25 mouse cellular contexts compared by ENCODE assay signal in the genomic region with DNA sequence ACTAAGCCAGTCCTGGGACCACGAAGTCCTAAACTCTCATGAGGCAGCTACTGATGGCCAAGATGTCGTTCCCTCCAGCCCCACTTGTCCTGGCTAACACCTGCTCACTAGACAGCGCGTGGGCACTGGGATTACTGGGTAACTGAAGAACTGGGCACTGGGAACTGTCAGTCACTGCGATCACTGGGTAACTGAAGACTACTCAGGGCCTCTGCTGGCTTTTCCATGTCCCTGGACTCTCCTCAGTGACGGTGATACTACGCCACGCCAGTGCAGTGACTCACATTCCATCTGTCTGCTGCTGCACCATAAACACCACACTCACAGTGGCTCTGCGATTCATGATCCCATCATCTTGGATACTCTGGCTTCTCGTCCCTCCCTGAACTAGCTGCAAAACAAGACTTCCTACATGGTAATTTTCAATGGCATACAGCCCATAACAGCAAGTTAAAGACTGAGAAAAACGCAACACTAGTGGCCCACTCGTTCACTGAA.
DNase-seq lines count a peak whose midpoint lies in the region; TF ChIP-seq lines count a peak whose summit lies in the region.
"Had no signal": no experiment of that assay in that cellular context is flagged by ENCODE, and none has a peak within 500 bp of the region (broad histone marks: within the 10 kb centered on the region; RNA-seq: fewer than 3 reads in every experiment).

No protein-coding gene starts in this region.

- peaks cover 11% of the 10 kb centered on the region; the same call in 1 of the 2 replicates for H3K4me1 ChIP-seq in kidney, adult 2 months (ENCODE audit: control insufficient read depth, insufficient read depth, low read length)
- H3K4me1 ChIP-seq: embryonic facial prominence, embryonic 10.5 days; forebrain, embryonic 12.5 days had no signal

- H3K27ac ChIP-seq in gastrocnemius, adult 2 months = peak overlapping the region; percentile 63
- peak overlapping the region; percentile 43; the same call in 1 of the 2 replicates for H3K27ac ChIP-seq in kidney, adult 2 months (ENCODE audit: insufficient read depth, low read depth, low read length)
- H3K27ac ChIP-seq: embryonic facial prominence, embryonic 10.5 days; embryonic facial prominence, embryonic 13.5 days; forebrain, embryonic 12.5 days; forebrain, embryonic 15.5 days; heart, embryonic 15.5 days; hindbrain, embryonic 14.5 days; hindbrain, postnatal 0 days had no signal

- no peaks in the 10 kb centered on the region for H3K36me3 ChIP-seq in kidney, adult 2 months (ENCODE audit: control insufficient read depth, insufficient read depth, low read length)
- H3K36me3 ChIP-seq: forebrain, embryonic 15.5 days; heart, embryonic 15.5 days had no signal

- peak; percentile 51 for DNase-seq in gastrocnemius, adult 2 months
- DNase-seq in gastrocnemius, postnatal 10 days = no peak
- DNase-seq in kidney, adult 2 months = no peak
- no peak for DNase-seq in kidney, adult 18-20 months
- DNase-seq in right cerebral cortex, adult 2 months (ENCODE audit: low spot score in 2 of 2) = peak; percentile 12 to 13
- no peak for DNase-seq in right cerebral cortex, postnatal 36 days (ENCODE audit: low spot score in 2 of 2)
- DNase-seq in lung, postnatal 10 days = no peak
- DNase-seq: adrenal gland, adult 2 months; adrenal gland, postnatal 14 days; cerebellum, adult 11-12 months; cerebellum, adult 8-10 months; cerebellum, postnatal 10 days; cerebellum, postnatal 36 days; embryo, embryonic 11 days; heart, adult 11 months; heart, postnatal 10 days; heart, postnatal 4 days had no signal

- no peaks in the 10 kb centered on the region for H3K27me3 ChIP-seq in kidney, adult 2 months (replicated peaks; ENCODE audit: control insufficient read depth, insufficient read depth, low read length)
- H3K27me3 ChIP-seq: embryonic facial prominence, embryonic 13.5 days; forebrain, embryonic 12.5 days; forebrain, embryonic 15.5 days; heart, embryonic 15.5 days had no signal

- WGBS in kidney, adult 2 months = 82% methylated on average over 12 of the region's 12 CpGs

- no peak for TF ChIP-seq CTCF in gastrocnemius, adult 2 months (IDR thresholded peaks at IDR 0.05)
- TF ChIP-seq CTCF in kidney, adult 2 months (conservative IDR thresholded peaks at IDR 0.05; ENCODE audit: insufficient read depth, insufficient read length, low read depth, low read length) = no peak

- TF ChIP-seq POLR2A in kidney, adult 2 months (IDR thresholded peaks at IDR 0.05; ENCODE audit: low read depth, low read length) = no peak

- H3K4me3 ChIP-seq in gastrocnemius, adult 2 months = no peak overlapping the region
- H3K4me3 ChIP-seq in kidney, adult 2 months (ENCODE audit: insufficient read depth, low read depth, low read length) = no peak overlapping the region
- H3K4me3 ChIP-seq: embryonic facial prominence, embryonic 10.5 days; embryonic facial prominence, embryonic 13.5 days; erythroblast, embryonic 14.5 days; forebrain, embryonic 12.5 days; forebrain, embryonic 15.5 days; heart, embryonic 15.5 days had no signal

- intact Hi-C loops in gastrocnemius, adult 2 months (cut with DNase I) = loop anchor here (2.0 kb wide), 2 partner anchors 27 to 75 kb away; no protein-coding TSS in a partner anchor

Comparison
In these comparisons a context has a peak if more than half of its experiments do, and no peak if none do; other contexts are left out.
1. DNase-seq: peak in gastrocnemius, adult 2 months (single experiment) and right cerebral cortex, adult 2 months (2 of 2); none in gastrocnemius, postnatal 10 days (single experiment), kidney, adult 2 months (single experiment), kidney, adult 18-20 months (single experiment), right cerebral cortex, postnatal 36 days (0 of 2) and lung, postnatal 10 days (single experiment).